Mouse (Mus musculus): ENCODE measurements around the gene Lipm. TPM values are rescaled to one million over a fixed set of nuclear protein-coding genes. Genes with fewer than 3 reads are reported as not detected.

The Lipm gene
- polyA plus RNA-seq (2014; fragmentation: Nextera tagmentation; extraction: Ambion mirVana) = not detected in 2 replicates

DNA sequence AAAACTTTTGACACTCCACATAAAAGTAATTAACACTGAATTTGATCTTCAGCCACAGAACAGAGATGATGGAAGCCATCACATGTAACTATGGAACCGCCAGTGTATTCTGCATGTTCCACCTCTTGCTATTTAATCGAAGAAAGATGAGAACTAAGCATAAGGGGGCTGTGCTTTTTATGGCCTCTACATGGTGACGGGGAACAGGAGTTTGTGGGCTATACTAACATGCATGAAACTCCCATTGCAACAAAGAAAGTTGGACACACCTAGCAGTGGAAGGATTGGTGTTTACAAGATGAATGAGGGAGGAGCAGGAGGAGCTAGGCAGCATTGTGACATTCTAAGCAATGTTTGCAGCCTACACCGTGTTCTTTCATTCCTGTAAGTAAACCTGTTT lies at the start of gene Lipm:
TSS of gene Lipm (plus strand) at position 301 of the 400 bp plus-strand sequence.
- DNase-seq (ENCODE audit: low spot score) (no peak), ATAC-seq (ENCODE audit: insufficient number of reproducible peaks, low FRiP score, low TSS enrichment, low read depth) (no peak)
- Histone ChIP-seq H3K4me3 (ENCODE audit: low read depth, low read length) (no peak within 1 kb of the TSS), H3K9ac (ENCODE audit: low read length) (no peak within 1 kb of the TSS), H3K27me3 (ENCODE audit: control insufficient read depth, insufficient read depth, low read length) (no peaks in the 10 kb centered on the region), H3K4me2 (ENCODE audit: low read depth, severe bottlenecking) (no peak within 1 kb of the TSS), H3K27ac (replicated peaks; ENCODE audit: low read depth, low read length) (no peak within 1 kb of the TSS), H3K4me1 (ENCODE audit: control insufficient read depth, insufficient read depth, low read length) (no peaks in the 10 kb centered on the region), H3K9me3 (ENCODE audit: control insufficient read depth, low read length) (no peaks in the 10 kb centered on the region), H3K36me3 (ENCODE audit: control insufficient read depth, insufficient read depth, low read length) (no peaks in the 10 kb centered on the region)
- 80% methylated on average over 4 of the region's 4 CpGs for WGBS

DNA sequence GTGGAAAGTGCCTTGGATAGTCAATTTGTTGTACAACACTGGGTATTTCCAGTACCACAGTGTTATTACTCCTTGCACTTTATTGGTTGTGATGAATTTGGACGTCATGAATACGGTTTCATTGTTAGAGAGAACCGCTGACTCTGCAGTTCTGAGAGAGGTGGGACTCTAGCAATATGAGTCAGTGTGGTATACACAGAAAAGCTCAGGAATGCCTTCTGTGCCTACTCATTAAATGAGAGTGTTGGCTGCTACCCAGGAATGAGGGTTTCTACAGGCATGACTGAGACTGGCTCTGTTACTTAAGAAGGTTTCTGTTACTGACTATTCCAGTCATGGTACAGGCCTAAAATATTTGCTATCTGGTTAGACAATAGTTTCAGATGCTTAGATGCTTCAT lies 49.2 kb upstream of the Lipm start:
- no peak for ATAC-seq (ENCODE audit: insufficient number of reproducible peaks, low FRiP score, low TSS enrichment, low read depth)
- DNase-seq (ENCODE audit: low spot score) = no peak
- Histone ChIP-seq H3K27ac (replicated peaks; ENCODE audit: low read depth, low read length) (no peak overlapping the region), H3K27me3 (ENCODE audit: control insufficient read depth, insufficient read depth, low read length) (no peaks in the 10 kb centered on the region), H3K4me1 (ENCODE audit: control insufficient read depth, insufficient read depth, low read length) (no peaks in the 10 kb centered on the region), H3K4me3 (ENCODE audit: low read depth, low read length) (no peak overlapping the region), H3K9ac (ENCODE audit: low read length) (no peak overlapping the region), H3K4me2 (ENCODE audit: low read depth, severe bottlenecking) (no peak overlapping the region), H3K36me3 (ENCODE audit: control insufficient read depth, insufficient read depth, low read length) (no peaks in the 10 kb centered on the region), H3K9me3 (ENCODE audit: control insufficient read depth, low read length) (no peaks in the 10 kb centered on the region)
- WGBS = 84% methylated on average over 3 of the region's 3 CpGs

DNA sequence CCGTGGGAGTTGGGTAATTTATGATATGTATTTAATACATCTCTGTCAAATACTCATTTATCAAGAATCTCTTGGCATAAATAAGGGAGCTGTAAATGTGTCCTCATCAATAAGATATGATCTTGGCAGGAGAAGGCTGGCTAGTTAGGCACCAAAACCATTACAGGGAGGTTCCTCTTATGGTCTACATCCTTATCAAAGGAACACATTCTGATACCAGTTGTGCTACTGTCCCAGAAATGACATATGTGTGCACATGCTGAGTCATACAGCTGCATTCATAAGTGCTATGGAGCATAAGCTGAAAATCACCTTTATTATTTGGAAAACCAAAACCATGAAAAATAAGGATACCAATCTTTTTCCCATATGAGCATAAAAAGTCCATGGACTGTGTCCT lies 37.2 kb upstream of the Lipm start:
- DNase-seq (ENCODE audit: low spot score) (no peak), ATAC-seq (ENCODE audit: insufficient number of reproducible peaks, low FRiP score, low TSS enrichment, low read depth) (no peak)
- Histone ChIP-seq H3K4me2 (ENCODE audit: low read depth, severe bottlenecking) (no peak overlapping the region), H3K9ac (ENCODE audit: low read length) (no peak overlapping the region), H3K36me3 (ENCODE audit: control insufficient read depth, insufficient read depth, low read length) (no peaks in the 10 kb centered on the region), H3K27ac (replicated peaks; ENCODE audit: low read depth, low read length) (no peak overlapping the region), H3K4me3 (ENCODE audit: low read depth, low read length) (no peak overlapping the region), H3K9me3 (ENCODE audit: control insufficient read depth, low read length) (no peaks in the 10 kb centered on the region), H3K4me1 (ENCODE audit: control insufficient read depth, insufficient read depth, low read length) (no peaks in the 10 kb centered on the region), H3K27me3 (ENCODE audit: control insufficient read depth, insufficient read depth, low read length) (no peaks in the 10 kb centered on the region)
- 64% methylated on average over 1 of the region's 1 CpGs for WGBS

DNA sequence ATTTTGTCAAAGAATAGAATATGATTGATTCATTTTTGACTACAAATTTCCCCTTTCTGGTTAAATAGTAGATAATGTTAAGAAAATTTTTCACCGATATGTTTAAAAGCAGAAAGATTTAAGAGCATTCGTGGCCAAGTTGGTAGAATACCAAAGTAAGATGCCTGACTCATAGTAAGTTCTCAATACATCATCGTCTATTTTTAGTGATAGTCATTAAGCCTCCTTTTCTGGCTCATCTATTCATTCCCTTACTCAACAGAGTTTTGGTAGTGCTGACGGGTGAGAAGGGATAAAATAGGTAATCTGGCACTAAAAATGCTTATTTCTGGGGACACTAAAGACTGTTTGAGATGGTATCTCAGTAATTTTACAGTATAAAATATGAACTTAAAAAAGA lies 36.7 kb upstream of the Lipm start:
- ATAC-seq (ENCODE audit: insufficient number of reproducible peaks, low FRiP score, low TSS enrichment, low read depth) (no peak), DNase-seq (ENCODE audit: low spot score) (no peak)
- H3K27me3 ChIP-seq (ENCODE audit: control insufficient read depth, insufficient read depth, low read length) = no peaks in the 10 kb centered on the region
- WGBS = 88% methylated on average over 4 of the region's 4 CpGs
- no peaks in the 10 kb centered on the region for H3K36me3 ChIP-seq (ENCODE audit: control insufficient read depth, insufficient read depth, low read length)
- H3K27ac ChIP-seq (replicated peaks; ENCODE audit: low read depth, low read length) = no peak overlapping the region
- no peaks in the 10 kb centered on the region for H3K4me1 ChIP-seq (ENCODE audit: control insufficient read depth, insufficient read depth, low read length)
- no peaks in the 10 kb centered on the region for H3K9me3 ChIP-seq (ENCODE audit: control insufficient read depth, low read length)
- H3K4me2 ChIP-seq (ENCODE audit: low read depth, severe bottlenecking) = no peak overlapping the region
- H3K4me3 ChIP-seq (ENCODE audit: low read depth, low read length) = no peak overlapping the region
- no peak overlapping the region for H3K9ac ChIP-seq (ENCODE audit: low read length)

DNA sequence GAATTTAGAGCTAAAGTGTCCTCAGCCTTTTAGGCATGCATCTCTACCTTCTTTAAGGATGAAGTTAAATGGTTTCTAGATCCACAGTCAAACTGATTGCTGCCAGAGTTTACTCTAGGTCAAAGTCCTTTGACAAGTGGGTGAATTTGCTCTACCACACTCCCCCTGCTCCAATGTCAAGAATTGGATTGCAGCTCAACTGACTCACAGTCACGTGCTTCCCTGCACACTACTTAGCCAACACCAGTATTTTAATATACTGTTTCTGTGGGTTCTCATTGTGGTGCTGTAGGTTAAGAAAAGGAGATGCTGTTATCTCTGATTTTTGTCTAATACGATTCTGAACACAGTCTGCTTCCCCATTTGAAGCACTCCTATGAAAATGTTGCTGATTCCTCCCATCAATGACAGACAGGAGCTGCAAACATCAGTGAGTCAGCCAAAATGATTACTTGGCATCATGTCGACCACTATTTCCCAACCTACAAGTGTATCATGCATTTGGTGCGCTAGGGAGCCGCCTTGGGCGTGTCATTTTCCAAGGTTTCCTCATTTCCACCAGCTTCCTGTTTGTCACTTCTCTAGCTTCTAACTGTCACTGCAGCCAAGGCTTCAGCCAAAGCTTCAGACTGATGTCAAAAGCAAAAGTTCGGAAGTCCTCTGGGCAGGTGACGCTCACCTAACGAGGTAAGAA lies 33.8 kb upstream of the Lipm start, which contains the start of gene Lipn:
TSS of gene Lipn (plus strand) at position 580 of the 694 bp plus-strand sequence.
- Histone ChIP-seq H3K9ac (ENCODE audit: low read length) (no peak within 1 kb of the TSS), H3K4me1 (ENCODE audit: control insufficient read depth, insufficient read depth, low read length) (no peaks in the 10 kb centered on the region), H3K4me2 (ENCODE audit: low read depth, severe bottlenecking) (no peak within 1 kb of the TSS), H3K27ac (replicated peaks; ENCODE audit: low read depth, low read length) (no peak within 1 kb of the TSS), H3K36me3 (ENCODE audit: control insufficient read depth, insufficient read depth, low read length) (no peaks in the 10 kb centered on the region), H3K4me3 (ENCODE audit: low read depth, low read length) (no peak within 1 kb of the TSS), H3K9me3 (ENCODE audit: control insufficient read depth, low read length) (no peaks in the 10 kb centered on the region), H3K27me3 (ENCODE audit: control insufficient read depth, insufficient read depth, low read length) (no peaks in the 10 kb centered on the region)
- WGBS = 91% methylated on average over 9 of the region's 9 CpGs
- DNase-seq (ENCODE audit: low spot score) = no peak
- ATAC-seq (ENCODE audit: insufficient number of reproducible peaks, low FRiP score, low TSS enrichment, low read depth) = no peak

DNA sequence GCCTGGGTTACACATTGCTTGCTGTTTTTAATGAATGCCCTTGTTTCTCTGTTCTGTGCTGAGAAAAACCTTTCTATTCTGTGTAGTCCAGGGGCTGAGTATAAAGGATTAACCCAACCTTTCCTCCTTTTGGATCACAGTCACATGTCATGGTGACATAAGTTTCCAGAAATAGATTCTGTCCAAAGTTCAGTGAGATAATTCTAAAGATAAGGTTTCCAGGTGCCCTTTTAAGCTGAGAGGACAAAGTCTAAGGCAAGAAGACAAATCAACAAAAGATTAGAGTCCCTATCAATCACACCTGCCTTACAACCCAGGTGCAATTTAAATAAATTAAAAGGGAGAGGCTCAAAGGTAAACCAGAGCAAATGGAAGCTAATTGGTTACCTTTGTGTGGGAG lies 26.5 kb upstream of the Lipm start:
- H3K27me3 ChIP-seq (ENCODE audit: control insufficient read depth, insufficient read depth, low read length) = no peaks in the 10 kb centered on the region
- H3K4me2 ChIP-seq (ENCODE audit: low read depth, severe bottlenecking) = no peak overlapping the region
- no peaks in the 10 kb centered on the region for H3K4me1 ChIP-seq (ENCODE audit: control insufficient read depth, insufficient read depth, low read length)
- H3K27ac ChIP-seq (replicated peaks; ENCODE audit: low read depth, low read length) = no peak overlapping the region
- ATAC-seq (ENCODE audit: insufficient number of reproducible peaks, low FRiP score, low TSS enrichment, low read depth) (no peak), DNase-seq (ENCODE audit: low spot score) (no peak)
- no peaks in the 10 kb centered on the region for H3K36me3 ChIP-seq (ENCODE audit: control insufficient read depth, insufficient read depth, low read length)
- H3K4me3 ChIP-seq (ENCODE audit: low read depth, low read length) = no peak overlapping the region
- H3K9ac ChIP-seq (ENCODE audit: low read length) = no peak overlapping the region
- H3K9me3 ChIP-seq (ENCODE audit: control insufficient read depth, low read length) = no peaks in the 10 kb centered on the region

DNA sequence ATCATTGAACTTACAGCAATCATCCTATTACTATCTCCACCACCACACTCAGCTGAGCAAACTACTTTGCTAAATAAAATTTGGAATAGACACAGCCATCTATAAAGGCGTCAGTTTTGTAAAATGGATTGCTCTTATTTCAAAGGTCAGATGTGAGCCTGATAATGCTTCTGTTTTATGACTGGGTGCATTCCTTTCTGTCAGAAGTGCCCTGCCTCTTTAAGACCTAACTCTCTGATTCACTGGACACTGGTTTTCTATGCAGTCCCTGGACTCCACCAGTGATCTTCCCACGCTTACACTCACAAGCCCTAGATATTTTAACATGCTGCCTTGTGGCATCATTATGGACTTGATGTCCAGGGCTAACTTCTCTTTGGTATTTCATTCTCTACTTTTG lies 22.6 kb upstream of the Lipm start:
- Histone ChIP-seq H3K4me3 (ENCODE audit: low read depth, low read length) (no peak overlapping the region), H3K27me3 (ENCODE audit: control insufficient read depth, insufficient read depth, low read length) (no peaks in the 10 kb centered on the region), H3K4me2 (ENCODE audit: low read depth, severe bottlenecking) (no peak overlapping the region), H3K9ac (ENCODE audit: low read length) (no peak overlapping the region), H3K4me1 (ENCODE audit: control insufficient read depth, insufficient read depth, low read length) (no peaks in the 10 kb centered on the region), H3K9me3 (ENCODE audit: control insufficient read depth, low read length) (no peaks in the 10 kb centered on the region), H3K27ac (replicated peaks; ENCODE audit: low read depth, low read length) (no peak overlapping the region), H3K36me3 (ENCODE audit: control insufficient read depth, insufficient read depth, low read length) (no peaks in the 10 kb centered on the region)
- DNase-seq (ENCODE audit: low spot score) (no peak), ATAC-seq (ENCODE audit: insufficient number of reproducible peaks, low FRiP score, low TSS enrichment, low read depth) (no peak)
- WGBS = 72% methylated on average over 2 of the region's 2 CpGs

DNA sequence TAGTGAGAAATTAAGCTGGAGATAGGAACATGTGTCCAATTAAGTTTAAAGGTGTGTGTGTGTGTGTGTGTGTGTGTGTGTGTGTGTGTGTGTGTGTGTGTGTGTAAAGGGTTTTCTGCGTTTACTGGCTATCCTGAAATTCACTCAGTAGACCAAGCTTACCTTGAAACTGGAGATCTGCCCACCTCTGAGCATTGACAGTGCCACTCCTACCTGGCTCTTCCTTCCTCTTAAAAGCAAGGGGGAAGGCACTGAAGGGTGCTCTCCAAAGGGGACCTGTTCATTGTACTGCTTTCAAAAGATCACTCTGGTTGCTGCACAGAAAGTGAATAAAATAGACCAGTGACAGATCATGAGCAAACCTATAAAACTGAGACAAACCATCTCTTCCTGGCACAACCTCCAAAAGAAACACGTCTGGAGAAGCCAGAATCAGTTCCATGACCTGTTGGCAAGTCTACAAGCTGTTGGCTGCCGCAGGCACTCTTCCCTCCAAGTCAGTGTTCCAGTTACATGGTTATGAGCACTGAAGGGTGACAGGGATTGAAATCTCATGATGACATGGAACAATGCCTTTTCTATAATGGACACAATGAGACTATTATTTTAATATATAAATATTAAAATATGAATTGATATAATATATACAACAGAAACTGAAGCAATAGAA lies 11.6 kb upstream of the Lipm start:
- H3K27me3 ChIP-seq (ENCODE audit: control insufficient read depth, insufficient read depth, low read length) = no peaks in the 10 kb centered on the region
- no peaks in the 10 kb centered on the region for H3K4me1 ChIP-seq (ENCODE audit: control insufficient read depth, insufficient read depth, low read length)
- H3K4me3 ChIP-seq (ENCODE audit: low read depth, low read length) = no peak overlapping the region
- 78% methylated on average over 3 of the region's 3 CpGs for WGBS
- H3K36me3 ChIP-seq (ENCODE audit: control insufficient read depth, insufficient read depth, low read length) = no peaks in the 10 kb centered on the region
- no peak overlapping the region for H3K27ac ChIP-seq (replicated peaks; ENCODE audit: low read depth, low read length)
- H3K4me2 ChIP-seq (ENCODE audit: low read depth, severe bottlenecking) = no peak overlapping the region
- H3K9ac ChIP-seq (ENCODE audit: low read length) = no peak overlapping the region
- no peaks in the 10 kb centered on the region for H3K9me3 ChIP-seq (ENCODE audit: control insufficient read depth, low read length)
- DNase-seq (ENCODE audit: low spot score) (no peak), ATAC-seq (ENCODE audit: insufficient number of reproducible peaks, low FRiP score, low TSS enrichment, low read depth) (no peak)
